Mouse (Mus musculus): ENCODE measurements around the gene Krt78. TPM values are rescaled to one million over a fixed set of nuclear protein-coding genes. Genes with fewer than 3 reads are reported as not detected.

Krt78 gene
- polyA plus RNA-seq, 1 experiment from 2014 or later: not detected

GRCm38 (mm10) chr15:101924635-101925034 is 29.5 kb downstream of the Krt78 start, which contains the start of gene Krt4:
Krt4 (minus strand) TSS chr15:101924735.
- Histone ChIP-seq H3K4me2 (no peak within 1 kb of the TSS), H3K27ac (replicated peaks) (no peak within 1 kb of the TSS), H3K9ac (no peak within 1 kb of the TSS), H3K27me3 (no peaks in the 10 kb centered on the region), H3K4me1 (replicated peaks) (peaks cover 3% of the 10 kb centered on the region; the same call in 1 of the 2 replicates), H3K4me3 (no peak within 1 kb of the TSS), H3K36me3 (no peaks in the 10 kb centered on the region), H3K9me3 (no peaks in the 10 kb centered on the region)
- WGBS: 83% methylated on average over 11 of the region's 11 CpGs
- no peak for ATAC-seq (ENCODE audit: low FRiP score, low read depth)

GRCm38 (mm10) chr15:101922296-101922695 is 31.8 kb downstream of the Krt78 start:
- no peaks in the 10 kb centered on the region for H3K4me1 ChIP-seq (replicated peaks)
- no peak overlapping the region for H3K27ac ChIP-seq (replicated peaks)
- no peak overlapping the region for H3K4me3 ChIP-seq
- H3K9ac ChIP-seq: no peak overlapping the region
- WGBS: 90% methylated on average over 2 of the region's 2 CpGs
- H3K27me3 ChIP-seq: no peaks in the 10 kb centered on the region
- ATAC-seq (ENCODE audit: low FRiP score, low read depth): no peak
- H3K9me3 ChIP-seq: no peaks in the 10 kb centered on the region
- H3K4me2 ChIP-seq: no peak overlapping the region
- no peaks in the 10 kb centered on the region for H3K36me3 ChIP-seq

GRCm38 (mm10) chr15:101916072-101916471 is 38.0 kb downstream of the Krt78 start:
- no peak for ATAC-seq (ENCODE audit: low FRiP score, low read depth)
- Histone ChIP-seq H3K27ac (replicated peaks) (no peak overlapping the region), H3K36me3 (no peaks in the 10 kb centered on the region), H3K27me3 (no peaks in the 10 kb centered on the region), H3K4me2 (no peak overlapping the region), H3K9ac (no peak overlapping the region), H3K9me3 (no peaks in the 10 kb centered on the region), H3K4me1 (replicated peaks) (no peaks in the 10 kb centered on the region), H3K4me3 (no peak overlapping the region)
- 78% methylated on average over 2 of the region's 2 CpGs for WGBS

GRCm38 (mm10) chr15:101904849-101905248 is 49.2 kb downstream of the Krt78 start:
- Histone ChIP-seq H3K9ac (no peak overlapping the region), H3K27me3 (no peaks in the 10 kb centered on the region), H3K4me1 (replicated peaks) (no peaks in the 10 kb centered on the region), H3K36me3 (no peaks in the 10 kb centered on the region), H3K4me3 (no peak overlapping the region), H3K27ac (replicated peaks) (no peak overlapping the region), H3K4me2 (no peak overlapping the region), H3K9me3 (no peaks in the 10 kb centered on the region)
- 81% methylated on average over 5 of the region's 5 CpGs for WGBS
- no peak for ATAC-seq (ENCODE audit: low FRiP score, low read depth)

GRCm38 (mm10) chr15:101902171-101903149 is 51.6 kb downstream of the Krt78 start:
- Histone ChIP-seq H3K36me3 (no peaks in the 10 kb centered on the region), H3K4me1 (replicated peaks) (no peaks in the 10 kb centered on the region), H3K9me3 (no peaks in the 10 kb centered on the region), H3K27me3 (no peaks in the 10 kb centered on the region), H3K27ac (replicated peaks) (no peak overlapping the region), H3K4me2 (no peak overlapping the region), H3K9ac (no peak overlapping the region), H3K4me3 (no peak overlapping the region)
- 54% methylated on average over 12 of the region's 12 CpGs for WGBS
- no peak for ATAC-seq (ENCODE audit: low FRiP score, low read depth)

Other genes starting within 250 kb of the Krt78 start
- 0.18 and 0.75 TPM in 2 replicates for gene Krt5, start 241.4 kb downstream of the Krt78 start, polyA plus RNA-seq (2015; fragmentation: Nextera tagmentation; extraction: Ambion mirVana)
- 1.2 and 1.4 TPM in 2 replicates for gene Krt71, start 211.2 kb downstream of the Krt78 start, polyA plus RNA-seq (2015; fragmentation: Nextera tagmentation; extraction: Ambion mirVana)
- gene Krt72, start 167.8 kb downstream of the Krt78 start, polyA plus RNA-seq (2015; fragmentation: Nextera tagmentation; extraction: Ambion mirVana): 0.16 and 0.27 TPM in 2 replicates
- gene Krt73, start 151.9 kb downstream of the Krt78 start, polyA plus RNA-seq (2015; fragmentation: Nextera tagmentation; extraction: Ambion mirVana): 1.3 and 3.3 TPM in 2 replicates
- gene Krt2, start 136.1 kb downstream of the Krt78 start, polyA plus RNA-seq (2015; fragmentation: Nextera tagmentation; extraction: Ambion mirVana): 0.05 TPM in 1 of 2 replicates, not detected in the other
- 15.9 and 19.3 TPM in 2 replicates for gene Krt1, start 103.5 kb downstream of the Krt78 start, polyA plus RNA-seq (2015; fragmentation: Nextera tagmentation; extraction: Ambion mirVana)
- 0.35 and 0.47 TPM in 2 replicates for gene Krt77, start 84.6 kb downstream of the Krt78 start, polyA plus RNA-seq (2015; fragmentation: Nextera tagmentation; extraction: Ambion mirVana)
- gene Krt76, start 61.4 kb downstream of the Krt78 start, polyA plus RNA-seq (2015; fragmentation: Nextera tagmentation; extraction: Ambion mirVana): not detected in 2 replicates
- gene Krt4, start 29.6 kb downstream of the Krt78 start, polyA plus RNA-seq (2015; fragmentation: Nextera tagmentation; extraction: Ambion mirVana): 0.07 and 0.40 TPM in 2 replicates
- gene Krt79, start 14.0 kb downstream of the Krt78 start, polyA plus RNA-seq (2015; fragmentation: Nextera tagmentation; extraction: Ambion mirVana): 0.41 and 0.70 TPM in 2 replicates
- gene Krt8, start 50.2 kb upstream of the Krt78 start, polyA plus RNA-seq (2015; fragmentation: Nextera tagmentation; extraction: Ambion mirVana): 3.1 and 4.6 TPM in 2 replicates
- 6.9 and 10.4 TPM in 2 replicates for gene Krt18, start 73.9 kb upstream of the Krt78 start, polyA plus RNA-seq (2015; fragmentation: Nextera tagmentation; extraction: Ambion mirVana)
- gene Eif4b, start 119.5 kb upstream of the Krt78 start, polyA plus RNA-seq (2015; fragmentation: Nextera tagmentation; extraction: Ambion mirVana): 77.1 and 79.3 TPM in 2 replicates
- gene Tns2, start 146.1 kb upstream of the Krt78 start, polyA plus RNA-seq (2015; fragmentation: Nextera tagmentation; extraction: Ambion mirVana): 9.2 and 9.8 TPM in 2 replicates
- gene Spryd3, start 181.9 kb upstream of the Krt78 start, polyA plus RNA-seq (2015; fragmentation: Nextera tagmentation; extraction: Ambion mirVana): 87.9 and 93.5 TPM in 2 replicates
- gene Igfbp6, start 190.1 kb upstream of the Krt78 start, polyA plus RNA-seq (2015; fragmentation: Nextera tagmentation; extraction: Ambion mirVana): 3.3 and 5.6 TPM in 2 replicates
- gene Soat2, start 196.2 kb upstream of the Krt78 start, polyA plus RNA-seq (2015; fragmentation: Nextera tagmentation; extraction: Ambion mirVana): 0.06 and 0.09 TPM in 2 replicates
- gene Zfp740, start 249.0 kb upstream of the Krt78 start, polyA plus RNA-seq (2015; fragmentation: Nextera tagmentation; extraction: Ambion mirVana): 52.7 and 54.6 TPM in 2 replicates

Measured in hindbrain, embryonic 15.5 days (tissue).